In genomic region chr17:31331920-31332319, GRCm38 (mm10) we compare ENCODE assay signal across 28 mouse cellular contexts. TPM values are rescaled to one million over a fixed set of nuclear protein-coding genes. Genes with fewer than 3 reads are reported as not detected.
A peak's percentile ranks its signal among the peaks of the same experiment; 100 is the strongest.
DNase-seq lines count a peak whose midpoint lies in the region; ATAC-seq and TF ChIP-seq lines count a peak whose summit lies in the region.
"Had no signal": no experiment of that assay in that cellular context is flagged by ENCODE, and none has a peak within 500 bp of the region (broad histone marks: within the 10 kb centered on the region; RNA-seq: fewer than 3 reads in every experiment).

No protein-coding gene starts in this region.

- H3K79me3 ChIP-seq in C2C12 (ENCODE audit: low read depth): no peaks in the 10 kb centered on the region

- 72% methylated on average over 3 of the region's 3 CpGs for WGBS in kidney, embryonic 14.5 days
- WGBS in embryonic facial prominence, embryonic 10.5 days: 68% methylated on average over 3 of the region's 3 CpGs

- H3K36me3 ChIP-seq in kidney, embryonic 14.5 days (ENCODE audit: control insufficient read depth, insufficient read depth, low read length): no peaks in the 10 kb centered on the region
- no peaks in the 10 kb centered on the region for H3K36me3 ChIP-seq in C2C12 (ENCODE audit: control insufficient read depth, insufficient read depth)
- H3K36me3 ChIP-seq in embryonic facial prominence, embryonic 10.5 days (replicated peaks): no peaks in the 10 kb centered on the region
- H3K36me3 ChIP-seq: embryonic facial prominence, embryonic 12.5 days; forebrain, embryonic 10.5 days; forebrain, embryonic 15.5 days; heart, embryonic 13.5 days; limb, embryonic 13.5 days; liver, embryonic 15.5 days; neural tube, embryonic 12.5 days had no signal

- 0 out of 2 replicates have a peak, but pooled peaks cover 3% of the 10 kb centered on the region for H3K4me1 ChIP-seq in kidney, embryonic 14.5 days (ENCODE audit: control insufficient read depth, insufficient read depth, low read length)
- no peaks in the 10 kb centered on the region; the same call in 1 of the 2 replicates for H3K4me1 ChIP-seq in embryonic facial prominence, embryonic 10.5 days
- H3K4me1 ChIP-seq: embryonic facial prominence, embryonic 12.5 days; heart, embryonic 13.5 days; limb, embryonic 13.5 days; liver, embryonic 15.5 days; neural tube, embryonic 12.5 days had no signal

- H3K27ac ChIP-seq in kidney, embryonic 14.5 days (ENCODE audit: low read depth, low read length): no peak overlapping the region
- no peak overlapping the region for H3K27ac ChIP-seq in embryonic facial prominence, embryonic 10.5 days (replicated peaks)
- H3K27ac ChIP-seq: embryonic facial prominence, embryonic 12.5 days; forebrain, embryonic 10.5 days; forebrain, embryonic 15.5 days; heart, embryonic 13.5 days; hindbrain, embryonic 14.5 days; limb, embryonic 13.5 days; liver, embryonic 15.5 days; neural tube, embryonic 12.5 days; stomach, postnatal 0 days had no signal

- H3K4me2 ChIP-seq in kidney, embryonic 14.5 days (replicated peaks; ENCODE audit: low read depth, low read length): no peak overlapping the region
- H3K4me2 ChIP-seq: embryonic facial prominence, embryonic 12.5 days; forebrain, embryonic 15.5 days; heart, embryonic 13.5 days; hindbrain, embryonic 14.5 days; limb, embryonic 13.5 days; liver, embryonic 15.5 days; midbrain, embryonic 11.5 days; neural tube, embryonic 12.5 days had no signal

- ATAC-seq in kidney, embryonic 14.5 days (ENCODE audit: low FRiP score, low TSS enrichment): no peak
- ATAC-seq: forebrain, embryonic 15.5 days; midbrain, embryonic 16.5 days had no signal

- H3K9ac ChIP-seq in kidney, embryonic 14.5 days (ENCODE audit: low read depth, low read length): no peak overlapping the region
- H3K9ac ChIP-seq: embryonic facial prominence, embryonic 12.5 days; forebrain, embryonic 15.5 days; heart, embryonic 13.5 days; hindbrain, embryonic 14.5 days; limb, embryonic 13.5 days; liver, embryonic 15.5 days; neural tube, embryonic 12.5 days had no signal

- DNase-seq in kidney, adult 11 months: peak; percentile 74
- DNase-seq in kidney, adult 8-10 months: peak; percentile 51 to 77
- peak; percentile 81 for DNase-seq in kidney, postnatal 14 days
- no peak for DNase-seq in adrenal gland, postnatal 4 days (ENCODE audit: low spot score in 2 of 2)
- no peak for DNase-seq in layer of hippocampus, postnatal 25 days (ENCODE audit: extremely low spot score in 1 of 2, low spot score in 1 of 2)
- DNase-seq in embryonic facial prominence, embryonic 10.5 days (ENCODE audit: low spot score): no peak
- DNase-seq: adrenal gland, postnatal 25 days; cerebellum, adult 2 months; cerebellum, postnatal 36 days; heart, postnatal 10 days; right cerebral cortex, adult 18-20 months; spleen, adult 18-20 months; thymus, adult 18-20 months; thymus, postnatal 36 days had no signal

- no peak for TF ChIP-seq CTCF in C2C12 (IDR thresholded peaks at IDR 0.05; ENCODE audit: control insufficient read depth, insufficient read depth, insufficient read length)

- no peaks in the 10 kb centered on the region for H3K27me3 ChIP-seq in kidney, embryonic 14.5 days (ENCODE audit: control insufficient read depth, insufficient read depth, low read length)
- H3K27me3 ChIP-seq in C2C12 (ENCODE audit: control insufficient read depth, insufficient read depth, insufficient read length): peaks cover 4% of the 10 kb centered on the region
- no peaks in the 10 kb centered on the region for H3K27me3 ChIP-seq in embryonic facial prominence, embryonic 10.5 days (replicated peaks; ENCODE audit: low read depth, poor library complexity, severe bottlenecking)
- H3K27me3 ChIP-seq: embryonic facial prominence, embryonic 12.5 days; forebrain, embryonic 15.5 days; heart, embryonic 13.5 days; limb, embryonic 13.5 days; liver, embryonic 15.5 days had no signal

- H3K79me2 ChIP-seq in C2C12 (ENCODE audit: control insufficient read depth, insufficient read depth): no peaks in the 10 kb centered on the region

- H3K9me3 ChIP-seq in kidney, embryonic 14.5 days (ENCODE audit: control insufficient read depth, low read length): no peaks in the 10 kb centered on the region
- H3K9me3 ChIP-seq in embryonic facial prominence, embryonic 10.5 days: 0 out of 2 replicates have a peak, but pooled peaks cover 2% of the 10 kb centered on the region
- H3K9me3 ChIP-seq: embryonic facial prominence, embryonic 12.5 days; forebrain, embryonic 10.5 days; forebrain, embryonic 15.5 days; heart, embryonic 13.5 days; limb, embryonic 13.5 days; liver, embryonic 15.5 days; neural tube, embryonic 12.5 days had no signal

- H3ac ChIP-seq in C2C12 (ENCODE audit: control insufficient read depth, insufficient read length, low read depth): no peak overlapping the region

- no peak overlapping the region for H3K4me3 ChIP-seq in kidney, embryonic 14.5 days (ENCODE audit: low read length)
- no peak overlapping the region for H3K4me3 ChIP-seq in C2C12 (ENCODE audit: insufficient read depth, poor library complexity, severe bottlenecking)
- no peak overlapping the region for H3K4me3 ChIP-seq in embryonic facial prominence, embryonic 10.5 days
- H3K4me3 ChIP-seq: embryonic facial prominence, embryonic 12.5 days; forebrain, embryonic 10.5 days; forebrain, embryonic 15.5 days; heart, embryonic 13.5 days; limb, embryonic 13.5 days; liver, embryonic 15.5 days; neural tube, embryonic 12.5 days had no signal

TF ChIP-seq in C2C12, 6 proteins besides CTCF, POLR2A, EP300 and RAD21:
- TF ChIP-seq CEBPB (IDR thresholded peaks at IDR 0.05; ENCODE audit: low read depth) (no peak), MYOD1 (IDR thresholded peaks at IDR 0.05; ENCODE audit: control insufficient read depth, insufficient read length, low read depth) (peak; percentile 12), FOSL1 (IDR thresholded peaks at IDR 0.05; ENCODE audit: insufficient read depth, low read length, poor library complexity, severe bottlenecking) (no peak), USF1 (IDR thresholded peaks at IDR 0.05; ENCODE audit: low read depth) (no peak), MYOG (IDR thresholded peaks at IDR 0.05; ENCODE audit: control insufficient read depth, extremely low read depth, insufficient read length) (no peak), MAX (IDR thresholded peaks at IDR 0.05) (no peak)
TF ChIP-seq in C2C12: peak in this region for 1.

RNA-seq across cellular contexts. Expression of gene Slc37a1, which starts 45.3 kb away (rescaled TPM):
- 3.0 and 3.3 TPM in 2 replicates for polyA plus RNA-seq in kidney, embryonic 14.5 days (2014; fragmentation: Nextera tagmentation; extraction: Ambion mirVana)
- polyA plus RNA-seq in C2C12 (2012; fragmentation: generic; extraction: Trizol): 0.14 TPM
- total RNA-seq in adrenal gland, postnatal 4 days (2021): 10 to 100 TPM; 14.2 to 14.9 TPM
- total RNA-seq in layer of hippocampus, postnatal 25 days (2021): 1 to 10 TPM; 5.5 to 8.0 TPM
- 5.3 and 7.7 TPM in 2 replicates for polyA plus RNA-seq in embryonic facial prominence, embryonic 10.5 days (2016; fragmentation: Nextera tagmentation; extraction: Ambion mirVana)

RNA-seq across cellular contexts. Expression of gene Pde9a, which starts 54.1 kb away (rescaled TPM):
- 30.8 and 37.6 TPM in 2 replicates for polyA plus RNA-seq in kidney, embryonic 14.5 days (2014; fragmentation: Nextera tagmentation; extraction: Ambion mirVana)
- 0.15 TPM for polyA plus RNA-seq in C2C12 (2012; fragmentation: generic; extraction: Trizol)
- total RNA-seq in adrenal gland, postnatal 4 days (2021): 10 to 100 TPM in 1 of 2 experiments, 1 to 10 TPM in 1; 6.3 to 12.6 TPM
- 10 to 100 TPM; 24.9 to 30.7 TPM for total RNA-seq in layer of hippocampus, postnatal 25 days (2021)
- 16.9 and 18.9 TPM in 2 replicates for polyA plus RNA-seq in embryonic facial prominence, embryonic 10.5 days (2016; fragmentation: Nextera tagmentation; extraction: Ambion mirVana)
- total RNA-seq: MEL had no signal

RNA-seq across cellular contexts. Expression of gene Rsph1, which starts 54.7 kb away (rescaled TPM):
- polyA plus RNA-seq in kidney, embryonic 14.5 days (2014; fragmentation: Nextera tagmentation; extraction: Ambion mirVana): 1.2 and 1.6 TPM in 2 replicates
- polyA plus RNA-seq in C2C12 (2012; fragmentation: generic; extraction: Trizol): 0.20 TPM
- 1 to 10 TPM; 5.5 TPM for total RNA-seq in adrenal gland, postnatal 4 days (2021)
- 10 to 100 TPM; 13.8 to 14.2 TPM for total RNA-seq in layer of hippocampus, postnatal 25 days (2021)
- 1.8 and 2.1 TPM in 2 replicates for polyA plus RNA-seq in embryonic facial prominence, embryonic 10.5 days (2016; fragmentation: Nextera tagmentation; extraction: Ambion mirVana)

Comparison
In these comparisons a context has a peak if more than half of its experiments do, and no peak if none do; other contexts are left out.
1. DNase-seq: peak in kidney, adult 11 months (single experiment), kidney, adult 8-10 months (2 of 2) and kidney, postnatal 14 days (single experiment); none in adrenal gland, postnatal 4 days (0 of 2), layer of hippocampus, postnatal 25 days (0 of 2) and embryonic facial prominence, embryonic 10.5 days (single experiment).
2. RNA of gene Pde9a, which starts 54.1 kb away (polyA plus RNA-seq): 30.8 to 37.6 TPM in kidney, embryonic 14.5 days and 16.9 to 18.9 TPM in embryonic facial prominence, embryonic 10.5 days; 0.15 TPM in C2C12 (single experiment); every median in the first group is over 10 times any median in the second.